Mouse (Mus musculus) kidney, postnatal 0 days (tissue): ENCODE results near the gene C2cd5. TPM values are rescaled to one million over a fixed set of nuclear protein-coding genes. Genes with fewer than 3 reads are reported as not detected.

Source experiments
- ATAC-seq: fragments of 200-750 bp; cut with Nextera tagmentation; replicated peaks from 2 replicates; pipeline ENCODE4 v1.8.0; 2017; ENCODE audit warnings: low read depth, moderate number of reproducible peaks, moderate TSS enrichment, moderate library complexity; ENCODE audit not compliant: low FRiP score
- DNase-seq: peaks from one replicate; pipeline ENCODE4 v3.0.0-alpha.2; 2016; ENCODE audit warnings: low spot score
- H3K27ac ChIP-seq: fragments of 300-500 bp; sonication (generic); 2 replicates; pipeline ENCODE4 v1.5.1; 2014; ENCODE audit warnings: mild to moderate bottlenecking
- H3K27me3 ChIP-seq: fragments of 300-500 bp; sonication (generic); 2 replicates; pipeline ENCODE4 v1.6.1; 2014; ENCODE audit warnings: low read length, mixed read lengths; ENCODE audit not compliant: insufficient read depth
- H3K36me3 ChIP-seq: fragments of 300-500 bp; sonication (generic); 2 replicates; pipeline ENCODE4 v1.6.1; 2014; ENCODE audit warnings: low read length, mixed read lengths; ENCODE audit not compliant: insufficient read depth
- H3K4me1 ChIP-seq: fragments of 300-500 bp; sonication (generic); replicated peaks from 2 replicates; pipeline ENCODE4 v1.6.1; 2014; ENCODE audit warnings: antibody characterized with exemption, low read length, mixed read lengths; ENCODE audit not compliant: insufficient read depth
- H3K4me2 ChIP-seq: fragments of 300-500 bp; sonication (generic); 2 replicates; pipeline ENCODE4 v1.6.1; 2014; ENCODE audit warnings: mild to moderate bottlenecking, low read length, moderate library complexity, mixed read lengths
- H3K4me3 ChIP-seq: fragments of 300-500 bp; sonication (generic); replicated peaks from 2 replicates; pipeline ENCODE4 v1.5.1; 2014; ENCODE audit warnings: low read depth, low read length
- H3K9ac ChIP-seq: fragments of 300-500 bp; sonication (generic); 2 replicates; pipeline ENCODE4 v1.6.1; 2014; ENCODE audit warnings: low read depth, low read length
- H3K9me3 ChIP-seq: fragments of 300-500 bp; sonication (generic); replicated peaks from 2 replicates; pipeline ENCODE4 v1.6.1; 2016; ENCODE audit warnings: low read length, inconsistent platforms, mixed read lengths
- CTCF ChIP-seq: IDR thresholded peaks from 2 replicates; pipeline ENCODE4 v1.5.1; 2016; ENCODE audit warnings: antibody characterized with exemption, low read depth, mild to moderate bottlenecking, moderate library complexity
- WGBS: fragments of 180-500 bp; shearing (Covaris S2); extraction: QIAGEN DNeasy Blood & Tissue Kit; methylation state at CpG from one replicate; pipeline ENCODE4 v1.1.7; 2014; 5-methylcytosine and 5-hydroxymethylcytosine counted together
- polyA plus RNA-seq: library from polyadenylated mRNA; unstranded; fragments of >200 nt; fragmentation: Nextera tagmentation; extraction: Ambion mirVana; gene quantifications from 2 replicates; pipeline ENCODE4 v1.2.1, GENCODE M21; 2015

The C2cd5 gene
- polyA plus RNA-seq, 1 experiment from 2014 or later: 19.1 TPM

DNA sequence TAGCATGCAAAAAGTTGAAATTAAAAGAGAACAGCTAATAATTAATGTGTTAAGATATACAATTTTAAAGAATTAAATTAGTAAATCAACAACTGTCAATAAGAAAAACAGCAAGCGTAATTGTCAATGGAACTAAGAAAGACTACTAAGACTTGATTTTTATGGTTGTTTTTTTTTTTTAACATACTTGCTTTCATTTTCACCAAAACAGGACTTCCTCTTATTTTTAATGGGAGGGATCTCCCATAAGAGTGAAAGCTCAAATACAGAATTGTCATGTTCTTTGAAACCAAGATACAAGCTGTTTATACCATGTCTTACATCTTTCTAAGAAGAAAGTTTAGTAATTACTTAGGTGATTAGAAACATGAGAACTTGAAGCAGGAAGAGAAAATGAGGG is 26.0 kb downstream of the C2cd5 start:
- H3K9ac ChIP-seq: no peak overlapping the region
- H3K4me3 ChIP-seq: no peak overlapping the region
- H3K27me3 ChIP-seq: no peaks in the 10 kb centered on the region
- H3K27ac ChIP-seq: no peak overlapping the region
- WGBS: 90% methylated on average over 1 of the region's 1 CpGs
- H3K4me1 ChIP-seq: no peaks in the 10 kb centered on the region
- peaks cover 23% of the 10 kb centered on the region for H3K36me3 ChIP-seq
- H3K9me3 ChIP-seq: no peaks in the 10 kb centered on the region
- H3K4me2 ChIP-seq: no peak overlapping the region
- DNase-seq (no peak), ATAC-seq (no peak)
- TF ChIP-seq CTCF: no peak

DNA sequence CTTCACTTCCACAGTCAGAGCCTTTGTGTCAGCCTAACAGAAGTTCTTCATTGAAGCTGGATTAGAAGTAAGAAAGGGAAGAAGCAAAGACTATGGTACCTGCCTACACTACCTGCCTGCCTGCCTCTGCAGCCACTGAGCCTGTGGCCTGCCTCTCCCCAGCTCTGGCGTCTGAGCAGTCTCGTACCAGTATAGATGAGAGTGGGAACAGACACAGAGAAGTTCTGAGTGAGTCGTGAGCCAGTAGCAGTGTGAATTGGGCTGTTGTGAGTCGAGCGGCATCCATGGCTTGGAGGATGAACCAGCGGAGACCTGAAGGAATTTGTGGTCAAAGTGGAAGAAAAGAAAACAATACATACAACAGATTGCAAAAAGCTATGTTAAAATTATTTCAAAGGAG is 26.5 kb downstream of the C2cd5 start:
- no peak for TF ChIP-seq CTCF
- Histone ChIP-seq H3K9me3 (no peaks in the 10 kb centered on the region), H3K27me3 (no peaks in the 10 kb centered on the region), H3K27ac (no peak overlapping the region), H3K9ac (no peak overlapping the region), H3K4me2 (no peak overlapping the region), H3K4me1 (no peaks in the 10 kb centered on the region), H3K36me3 (peaks cover 18% of the 10 kb centered on the region), H3K4me3 (no peak overlapping the region)
- ATAC-seq: no peak
- whole genome bisulfite sequencing: 83% methylated on average over 6 of the region's 6 CpGs
- no peak for DNase-seq

DNA sequence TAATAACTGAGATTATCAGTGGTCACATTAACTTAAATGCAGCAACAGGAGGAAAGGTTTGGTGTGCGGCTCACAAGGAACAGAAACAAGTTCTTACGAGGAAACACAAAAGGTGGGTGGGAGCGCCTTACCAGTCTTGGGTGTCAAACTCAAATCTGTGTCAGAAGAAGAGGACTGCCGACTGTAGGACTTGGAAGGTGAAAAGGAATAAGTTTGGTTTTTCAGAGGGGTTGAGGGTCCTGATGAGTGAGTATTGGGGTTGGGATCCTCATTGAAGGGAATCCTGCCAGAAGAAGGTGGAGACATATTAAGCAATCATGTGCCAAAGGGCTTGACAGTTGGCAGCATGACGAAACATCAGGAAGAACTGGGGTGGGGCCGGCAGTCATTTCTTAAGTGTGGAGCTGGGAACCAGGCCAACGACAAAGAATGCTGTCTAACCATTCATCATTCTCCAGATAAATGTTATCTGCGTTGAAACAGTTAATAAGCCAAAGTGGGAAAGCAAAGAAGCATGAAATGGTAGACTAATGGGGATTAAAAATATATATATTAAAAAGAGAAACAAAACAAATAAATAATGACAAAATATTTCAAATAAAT is 27.4 kb downstream of the C2cd5 start:
- no peak overlapping the region for H3K4me3 ChIP-seq
- H3K4me1 ChIP-seq: no peaks in the 10 kb centered on the region
- TF ChIP-seq CTCF: no peak
- ATAC-seq: no peak
- no peak overlapping the region for H3K9ac ChIP-seq
- WGBS: 64% methylated on average over 8 of the region's 8 CpGs
- H3K27me3 ChIP-seq: no peaks in the 10 kb centered on the region
- H3K4me2 ChIP-seq: no peak overlapping the region
- peaks cover 12% of the 10 kb centered on the region; the same call in 1 of the 2 replicates for H3K36me3 ChIP-seq
- DNase-seq: no peak
- no peak overlapping the region for H3K27ac ChIP-seq
- H3K9me3 ChIP-seq: no peaks in the 10 kb centered on the region

- Histone ChIP-seq H3K36me3 (peaks cover 8% of the 10 kb centered on the region; the same call in 1 of the 2 replicates), H3K27me3 (no peaks in the 10 kb centered on the region), H3K9me3 (no peaks in the 10 kb centered on the region), H3K4me3 (no peak overlapping the region), H3K4me1 (no peaks in the 10 kb centered on the region), H3K9ac (no peak overlapping the region), H3K27ac (no peak overlapping the region), H3K4me2 (no peak overlapping the region)
- WGBS: 85% methylated on average over 9 of the region's 9 CpGs
- no peak for TF ChIP-seq CTCF
- ATAC-seq: no peak
- no peak for DNase-seq
These were observed 29.2 kb downstream of the C2cd5 start for GRCm38 (mm10) chr6:143070736-143071135.

DNA sequence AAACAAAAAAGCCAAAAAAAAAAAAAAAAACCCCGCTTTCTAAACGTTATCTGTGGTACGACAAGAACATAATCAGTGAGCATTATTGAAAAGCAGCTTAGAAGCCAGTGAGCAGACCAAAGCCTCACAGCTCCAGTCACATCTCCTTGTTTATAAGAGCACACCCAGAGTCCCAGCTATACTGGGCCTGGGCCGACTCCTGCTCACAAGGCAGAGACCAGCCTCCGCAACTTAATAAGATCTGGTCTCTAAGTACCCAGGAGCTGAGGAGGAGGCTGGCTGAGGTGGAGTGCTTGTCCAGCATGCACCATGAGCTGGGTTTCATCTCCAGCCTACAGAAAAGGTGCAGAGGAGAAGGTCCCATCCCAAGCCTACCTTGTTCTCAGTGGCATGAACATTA is 29.9 kb downstream of the C2cd5 start:
- H3K36me3 ChIP-seq: peaks cover 8% of the 10 kb centered on the region; the same call in 1 of the 2 replicates
- no peak for TF ChIP-seq CTCF
- H3K4me2 ChIP-seq: no peak overlapping the region
- ATAC-seq (no peak), DNase-seq (no peak)
- no peak overlapping the region for H3K9ac ChIP-seq
- H3K4me3 ChIP-seq: no peak overlapping the region
- H3K9me3 ChIP-seq: no peaks in the 10 kb centered on the region
- no peaks in the 10 kb centered on the region for H3K4me1 ChIP-seq
- H3K27ac ChIP-seq: no peak overlapping the region
- no peaks in the 10 kb centered on the region for H3K27me3 ChIP-seq
- WGBS: 88% methylated on average over 5 of the region's 5 CpGs

GRCm38 (mm10) chr6:143069606-143070005 is 30.3 kb downstream of the C2cd5 start:
- H3K4me3 ChIP-seq: no peak overlapping the region
- ATAC-seq: no peak
- H3K9me3 ChIP-seq: no peaks in the 10 kb centered on the region

More at GRCm38 (mm10) chr6:143069606-143070005, 30.3 kb downstream of the C2cd5 start:
- Histone ChIP-seq H3K36me3 (peaks cover 8% of the 10 kb centered on the region; the same call in 1 of the 2 replicates), H3K27ac (no peak overlapping the region), H3K4me2 (no peak overlapping the region), H3K9ac (no peak overlapping the region), H3K4me1 (no peaks in the 10 kb centered on the region), H3K27me3 (no peaks in the 10 kb centered on the region)
- WGBS: 89% methylated on average over 8 of the region's 8 CpGs
- DNase-seq: no peak
- TF ChIP-seq CTCF: no peak
